Mouse (Mus musculus) testis, adult 2 months (tissue): ENCODE results near the gene Lrrc36.

ENCODE experiments used
- CTCF ChIP-seq: fragments of 200-500 bp; IDR thresholded peaks from 2 replicates; pipeline ENCODE4 v1.5.1; 2012; ENCODE audit warnings: low read depth, mild to moderate bottlenecking, inconsistent platforms, low read length, moderate library complexity; ENCODE audit not compliant: control insufficient read depth, insufficient read depth, insufficient replicate concordance
- POLR2A ChIP-seq: fragments of 200-500 bp; IDR thresholded peaks from 2 replicates; pipeline ENCODE4 v1.6.1; 2012; ENCODE audit warnings: low read depth, mild to moderate bottlenecking, inconsistent platforms, low read length, moderate library complexity; ENCODE audit not compliant: control insufficient read depth

DNA sequence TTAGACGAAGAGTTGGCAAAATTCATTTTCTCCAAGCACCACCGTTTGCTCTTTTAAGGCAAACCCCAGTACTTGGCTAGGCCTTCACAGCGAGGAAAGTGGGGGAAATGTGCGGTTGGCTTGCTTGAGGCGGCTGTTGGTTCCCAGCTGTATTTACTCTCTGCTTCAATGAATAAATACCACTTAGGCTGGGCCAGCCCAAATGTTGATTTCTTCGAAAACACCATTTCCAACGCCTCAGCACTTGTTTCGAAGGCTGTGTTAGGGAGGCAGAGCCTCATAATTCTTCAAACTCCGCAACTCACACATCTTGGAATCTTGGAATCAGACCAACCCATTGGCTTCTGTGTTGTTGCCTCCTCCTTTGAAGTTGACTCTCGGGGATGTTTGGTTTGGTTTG is 7.0 kb upstream of the Lrrc36 start:
- TF ChIP-seq CTCF: no peak
- no peak for TF ChIP-seq POLR2A
